Mouse (Mus musculus) MEL (cell line): ENCODE data around the gene Rtl9.

ENCODE experiments used
- CTCF ChIP-seq, 3 experiments: IDR thresholded peaks in 2 of 3; conservative IDR thresholded peaks in 1 of 3; 2 replicates each; pipeline ENCODE4 v1.5.1; 2011 to 2012; ENCODE audit warnings: low read length in 3 of 3, low read depth in 2 of 3, mild to moderate bottlenecking in 2 of 3, improper control_type of control experiment in 1 of 3, inconsistent platforms in 1 of 3, mixed read lengths in 1 of 3, moderate library complexity in 1 of 3; ENCODE audit not compliant: control insufficient read depth in 1 of 3, insufficient read depth in 1 of 3, poor library complexity in 1 of 3, severe bottlenecking in 1 of 3
- ELF1 ChIP-seq: IDR thresholded peaks from 2 replicates; pipeline ENCODE4 v1.6.1; 2014; ENCODE audit warnings: low read depth, mild to moderate bottlenecking, inconsistent platforms, low read length, improper control_type of control experiment, moderate library complexity
- EP300 ChIP-seq, 2 experiments: IDR thresholded peaks; 2 replicates each; pipeline ENCODE4 v1.6.1; 2011; ENCODE audit warnings: improper control_type of control experiment in 2 of 2, low read length in 2 of 2, low read depth in 1 of 2, mild to moderate bottlenecking in 1 of 2
- HCFC1 ChIP-seq: IDR thresholded peaks from 2 replicates; pipeline ENCODE4 v1.6.1; 2012; ENCODE audit warnings: low read depth, mild to moderate bottlenecking, inconsistent platforms, low read length, improper control_type of control experiment, moderate library complexity
- JUND ChIP-seq: IDR thresholded peaks from 2 replicates; pipeline ENCODE4 v1.6.1; 2011; ENCODE audit warnings: low read depth, mild to moderate bottlenecking, improper control_type of control experiment, low read length
- MYC ChIP-seq: IDR thresholded peaks from 2 replicates; pipeline ENCODE4 v1.6.1; 2011; ENCODE audit warnings: low read depth, mild to moderate bottlenecking, low read length, improper control_type of control experiment, moderate library complexity
- POLR2AphosphoS2 ChIP-seq: IDR thresholded peaks from 2 replicates; pipeline ENCODE4 v1.6.1; 2011; ENCODE audit warnings: low read length, improper control_type of control experiment
- USF1 ChIP-seq: IDR thresholded peaks from 2 replicates; pipeline ENCODE4 v1.6.1; 2014; ENCODE audit warnings: low read depth, mild to moderate bottlenecking, inconsistent platforms, low read length, improper control_type of control experiment, moderate library complexity
- ZKSCAN1 ChIP-seq: IDR thresholded peaks from 2 replicates; pipeline ENCODE4 v1.6.1; 2012; ENCODE audit warnings: low read depth, mild to moderate bottlenecking, inconsistent platforms, low read length, improper control_type of control experiment, moderate library complexity

DNA sequence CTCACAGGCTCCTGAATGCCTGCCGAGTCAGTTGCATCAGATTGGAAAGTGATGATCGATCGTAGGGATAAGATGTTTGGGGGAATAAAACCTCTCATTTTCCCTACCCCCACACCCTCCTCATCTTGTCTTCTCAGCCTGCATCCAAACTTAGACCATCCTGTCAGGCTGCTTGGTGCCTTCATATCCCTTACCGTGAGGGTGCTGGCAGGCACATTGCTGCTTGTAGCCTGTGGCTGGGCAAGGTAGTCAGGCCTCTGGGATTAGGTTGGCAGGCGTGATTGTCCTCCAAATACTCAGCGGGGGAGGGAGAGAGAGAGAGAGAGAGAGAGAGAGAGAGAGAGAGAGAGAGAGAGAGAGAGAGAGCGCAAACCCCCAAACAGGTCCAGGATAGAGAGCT lies 11.2 kb upstream of the Rtl9 start:
- TF ChIP-seq JUND (no peak), POLR2AphosphoS2 (no peak), USF1 (no peak), ZKSCAN1 (no peak), CTCF (IDR thresholded peaks at IDR 0.05 in 2 of 3, conservative IDR thresholded peaks at IDR 0.05 in 1 of 3; ENCODE audit: control insufficient read depth in 1 of 3, insufficient read depth in 1 of 3, low read depth in 2 of 3, low read length in 3 of 3, poor library complexity in 1 of 3, severe bottlenecking in 1 of 3) (no peak), ELF1 (no peak), MYC (no peak), HCFC1 (no peak), EP300 (IDR thresholded peaks at IDR 0.05; ENCODE audit: low read depth in 1 of 2, low read length in 2 of 2) (no peak)
